Mouse (Mus musculus) lung, adult 10 weeks (tissue): ENCODE measurements around the gene Mtrf1l. TPM values are rescaled to one million over a fixed set of nuclear protein-coding genes. Genes with fewer than 3 reads are reported as not detected.

ENCODE experiments used
- polyA plus RNA-seq: library from polyadenylated mRNA; stranded (reverse); fragments of 350-450 nt; fragmentation: Illumina TruSeq; extraction: RNeasy Lipid Tissue Mini Kit (QIAGEN cat#74804); gene quantifications from one replicate; pipeline ENCODE4 v1.2.3, GENCODE M21; 2014; ENCODE audit warnings: low read depth, low replicate concordance; ENCODE audit not compliant: insufficient read depth

Gene Mtrf1l
- polyA plus RNA-seq: 8.6 TPM

DNA sequence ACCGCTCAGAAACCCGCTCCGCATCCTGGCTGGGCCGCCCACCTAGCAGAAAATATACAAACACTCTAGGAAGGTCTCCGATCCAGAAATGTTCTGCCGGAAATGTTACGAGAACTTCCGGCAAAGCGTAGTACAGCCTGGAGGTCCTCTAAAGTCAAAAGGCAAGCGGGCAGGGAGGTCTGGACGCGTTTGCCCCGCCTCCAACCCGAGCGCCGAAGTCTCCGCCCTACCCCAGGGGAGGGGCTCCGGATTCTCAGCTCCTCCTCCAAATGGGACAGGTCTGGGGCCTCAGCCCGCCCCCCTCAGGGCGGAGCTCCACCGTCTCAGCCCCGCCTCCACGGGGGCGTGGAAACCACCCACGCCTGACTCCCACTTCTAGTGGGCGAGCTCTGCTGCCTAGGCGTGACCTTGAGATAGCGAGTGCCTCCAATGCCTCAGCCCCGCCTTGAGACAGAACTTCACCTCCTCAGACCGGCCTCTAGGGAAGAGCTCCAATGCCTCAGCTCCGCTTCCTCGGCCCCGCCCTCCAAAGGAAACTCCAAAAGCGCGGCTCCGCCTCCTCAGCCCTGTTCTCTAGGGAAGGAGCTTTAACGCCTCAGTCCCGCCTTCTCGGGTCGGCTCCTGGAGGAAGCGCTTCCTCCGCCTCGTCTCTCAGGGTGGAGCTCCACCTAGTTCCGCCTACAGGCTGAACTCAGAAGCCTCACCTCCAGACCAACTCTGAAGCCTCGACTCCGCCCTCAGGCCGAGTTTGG lies at the start of gene Mtrf1l:
Gene Mtrf1l (minus strand): TSS at position 171 of the 752 bp plus-strand sequence.

DNA sequence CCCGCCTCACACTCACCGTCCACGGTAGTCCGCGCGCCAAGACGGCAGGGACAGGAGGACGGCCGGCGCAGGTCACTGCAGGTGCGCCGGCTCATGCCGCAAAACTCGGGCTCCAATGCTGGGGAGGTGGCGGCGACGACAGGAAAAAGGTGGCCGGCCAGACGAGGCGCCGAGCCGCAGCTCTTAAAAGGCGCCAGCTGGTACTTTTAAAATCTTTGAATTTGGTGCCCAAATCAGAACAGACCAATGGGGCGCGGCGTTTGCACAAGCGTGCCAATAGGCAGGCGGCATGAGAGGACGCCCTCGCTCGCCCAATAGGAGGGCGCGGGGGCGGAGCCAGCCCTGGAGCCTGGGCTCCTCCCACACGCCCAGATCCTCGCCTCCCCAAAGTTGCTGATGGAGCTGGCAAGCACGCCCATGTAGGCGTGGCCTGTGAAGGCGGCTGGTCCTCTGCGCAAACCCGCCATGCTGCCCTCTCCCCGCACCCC lies 18.4 kb downstream of the Mtrf1l start, which contains the start of gene Fbxo5:
Gene Fbxo5 (minus strand): TSS at position 358 of the 488 bp plus-strand sequence.

Other genes starting within 250 kb of the Mtrf1l start
- 37.8 TPM for gene Myct1, start 230.1 kb downstream of the Mtrf1l start, polyA plus RNA-seq
- gene Vip, start 184.7 kb downstream of the Mtrf1l start, polyA plus RNA-seq: 0.20 TPM
- gene Fbxo5, start 18.3 kb downstream of the Mtrf1l start, polyA plus RNA-seq: 2.4 TPM
- gene Rgs17, start 98.5 kb upstream of the Mtrf1l start, polyA plus RNA-seq: 0.31 TPM